Mouse (Mus musculus) liver, embryonic 12.5 days (tissue): ENCODE data around the gene Gigyf1. TPM values are rescaled to one million over a fixed set of nuclear protein-coding genes. Genes with fewer than 3 reads are reported as not detected.

Experiments used
- ATAC-seq: fragments of 200-750 bp; cut with Nextera tagmentation; 2 replicates; pipeline ENCODE4 v1.8.0; 2017; ENCODE audit warnings: moderate number of reproducible peaks, mild to moderate bottlenecking, moderate library complexity
- H3K27ac ChIP-seq: fragments of 300-500 bp; sonication (generic); 2 replicates; pipeline ENCODE4 v1.5.1; 2016; ENCODE audit warnings: mild to moderate bottlenecking
- H3K27me3 ChIP-seq: fragments of 300-500 bp; sonication (generic); replicated peaks from 2 replicates; pipeline ENCODE4 v1.6.1; 2016; ENCODE audit warnings: mild to moderate bottlenecking, moderate library complexity
- H3K36me3 ChIP-seq: fragments of 300-500 bp; sonication (generic); 2 replicates; pipeline ENCODE4 v1.6.1; 2016; ENCODE audit warnings: mild to moderate bottlenecking, moderate library complexity
- H3K4me1 ChIP-seq: fragments of 300-500 bp; sonication (generic); 2 replicates; pipeline ENCODE4 v1.6.1; 2016
- H3K4me2 ChIP-seq: fragments of 300-500 bp; sonication (generic); 2 replicates; pipeline ENCODE4 v1.6.1; 2016; ENCODE audit warnings: mild to moderate bottlenecking, moderate library complexity
- H3K4me3 ChIP-seq: fragments of 300-500 bp; sonication (generic); 2 replicates; pipeline ENCODE4 v1.5.1; 2016; ENCODE audit warnings: mild to moderate bottlenecking, moderate library complexity
- H3K9ac ChIP-seq: fragments of 300-500 bp; sonication (generic); 2 replicates; pipeline ENCODE4 v1.6.1; 2016; ENCODE audit warnings: mild to moderate bottlenecking, moderate library complexity
- H3K9me3 ChIP-seq: fragments of 300-500 bp; sonication (generic); replicated peaks from 2 replicates; pipeline ENCODE4 v1.6.1; 2016; ENCODE audit warnings: mild to moderate bottlenecking, moderate library complexity
- WGBS: fragments of 180-500 bp; shearing (Covaris S2); methylation state at CpG from one replicate; pipeline ENCODE4 v1.1.7; 2016; ENCODE audit not compliant: insufficient replicate concordance; 5-methylcytosine and 5-hydroxymethylcytosine counted together
- polyA plus RNA-seq: library from polyadenylated mRNA; unstranded; fragments of >200 nt; fragmentation: Nextera tagmentation; extraction: Ambion mirVana; gene quantifications from 2 replicates; pipeline ENCODE4 v1.2.1, GENCODE M21; 2016

Gene Gigyf1
- polyA plus RNA-seq, 1 experiment from 2014 or later = 6.0 TPM

DNA sequence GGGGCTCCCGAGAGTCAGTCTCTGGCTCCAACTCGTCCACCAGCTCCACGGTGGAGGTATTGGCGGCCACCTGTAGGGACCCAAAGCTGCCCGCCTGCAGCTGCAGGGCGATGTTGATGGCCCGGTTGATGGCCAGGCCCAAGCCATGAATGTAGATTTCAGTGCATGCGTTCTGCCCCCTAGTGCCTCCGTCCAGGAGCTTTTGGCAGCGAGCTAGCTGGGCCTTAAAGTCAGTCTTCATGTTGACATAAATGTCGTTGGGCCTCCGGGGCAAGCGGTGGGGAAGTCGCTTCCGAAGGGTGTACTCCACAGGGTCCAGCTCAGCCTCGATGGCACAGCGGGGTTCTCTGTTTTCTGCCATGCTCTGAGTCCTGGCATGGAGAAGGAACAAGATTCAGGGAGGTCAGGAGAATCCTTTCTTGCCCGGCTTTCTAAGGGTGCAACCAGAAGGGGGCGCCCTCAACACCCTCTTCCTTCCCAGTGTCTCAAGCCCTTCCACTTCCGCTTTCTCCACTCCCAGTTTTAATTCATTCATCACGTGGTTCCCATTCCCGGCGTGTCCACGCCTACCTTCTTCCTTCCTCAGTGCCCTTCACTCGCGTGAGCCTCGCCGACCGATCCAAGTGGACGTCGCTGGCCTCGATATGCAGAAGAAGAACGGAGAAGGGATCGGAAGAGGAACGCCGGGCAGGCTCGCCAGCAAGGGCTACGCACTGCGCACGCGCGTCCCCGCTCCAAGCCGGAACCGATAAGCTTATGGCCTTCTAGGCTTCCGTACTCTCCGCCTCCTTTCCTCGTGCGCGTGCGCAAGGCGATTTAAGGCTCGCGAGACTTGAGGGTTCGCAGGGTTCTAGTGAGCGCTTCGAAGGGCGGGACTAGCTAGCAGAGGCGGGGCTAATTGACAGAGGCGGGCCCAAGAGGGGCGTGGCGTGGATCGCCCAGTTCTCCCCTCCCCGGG lies 16.4 kb upstream of the Gigyf1 start, which contains the start of gene Pop7:
Pop7 (minus strand) TSS at position 810 of the 958 bp plus-strand sequence.
- Histone ChIP-seq H3K4me2 (peak within 1 kb of the TSS; percentile 90), H3K36me3 (peaks cover 15% of the 10 kb centered on the region), H3K4me1 (peaks cover 30% of the 10 kb centered on the region), H3K27me3 (no peaks in the 10 kb centered on the region), H3K9me3 (no peaks in the 10 kb centered on the region), H3K9ac (peak within 1 kb of the TSS; percentile 89), H3K4me3 (peak within 1 kb of the TSS; percentile 76), H3K27ac (peak within 1 kb of the TSS; percentile 93)
- 2% methylated on average over 64 of the region's 64 CpGs for WGBS
- ATAC-seq = peak; percentile 93

DNA sequence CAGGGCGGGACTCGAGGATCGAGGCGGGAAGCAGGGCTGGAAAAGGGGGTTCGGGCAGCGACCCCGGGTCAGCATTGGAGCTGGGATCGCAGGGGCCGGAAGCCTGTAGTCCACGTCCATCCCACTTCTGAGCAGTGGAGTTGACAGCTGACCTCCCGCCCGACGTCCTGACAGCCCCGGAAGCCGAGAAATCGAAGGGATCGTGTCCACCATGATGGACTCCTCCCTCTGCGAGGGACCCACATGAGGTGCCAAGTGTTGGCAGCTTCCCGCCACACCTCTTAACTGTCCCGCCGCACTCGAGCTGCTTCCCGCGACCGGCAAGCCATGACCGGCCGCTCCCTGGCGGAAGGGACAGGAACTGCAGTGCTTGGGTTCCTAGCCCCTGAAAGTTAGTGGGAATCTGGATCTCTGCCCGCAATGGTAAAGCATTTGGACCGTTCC lies 15.7 kb upstream of the Gigyf1 start:
- Histone ChIP-seq H3K9ac (peak overlapping the region; percentile 89), H3K4me3 (peak overlapping the region; percentile 76), H3K9me3 (no peaks in the 10 kb centered on the region), H3K27me3 (no peaks in the 10 kb centered on the region), H3K4me2 (peak overlapping the region; percentile 90), H3K27ac (peak overlapping the region; percentile 93), H3K36me3 (peaks cover 15% of the 10 kb centered on the region), H3K4me1 (peaks cover 30% of the 10 kb centered on the region)
- under 1% methylated on average over 28 of the region's 30 CpGs for WGBS
- peak; percentile 85 for ATAC-seq

DNA sequence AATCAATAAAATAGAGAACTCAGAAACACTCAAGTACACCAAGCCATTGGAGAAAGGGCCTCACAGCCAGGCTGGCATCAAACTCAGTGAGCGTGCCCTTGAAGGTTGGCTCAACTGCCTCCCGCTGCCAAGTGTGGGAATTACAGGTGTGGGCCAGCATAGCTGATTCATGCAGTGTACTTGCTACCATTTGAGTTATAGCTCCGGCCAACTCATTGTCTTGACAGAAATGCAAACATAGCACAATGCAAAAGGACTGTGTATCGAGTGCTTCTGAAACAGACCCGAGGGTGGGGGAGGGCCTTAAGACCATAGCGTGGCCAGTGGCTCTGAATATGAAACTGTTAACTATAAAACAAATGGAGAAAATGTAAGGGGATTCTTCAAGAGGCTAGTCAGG lies 14.3 kb upstream of the Gigyf1 start:
- H3K27ac ChIP-seq = peak overlapping the region; percentile 93; the same call in 1 of the 2 replicates
- peak overlapping the region; percentile 90 for H3K4me2 ChIP-seq
- H3K36me3 ChIP-seq = peaks cover 15% of the 10 kb centered on the region
- peaks cover 30% of the 10 kb centered on the region for H3K4me1 ChIP-seq
- no peaks in the 10 kb centered on the region for H3K9me3 ChIP-seq
- no peak overlapping the region for H3K4me3 ChIP-seq
- 80% methylated on average over 6 of the region's 6 CpGs for WGBS
- no peak for ATAC-seq
- no peak overlapping the region for H3K9ac ChIP-seq
- no peaks in the 10 kb centered on the region for H3K27me3 ChIP-seq

DNA sequence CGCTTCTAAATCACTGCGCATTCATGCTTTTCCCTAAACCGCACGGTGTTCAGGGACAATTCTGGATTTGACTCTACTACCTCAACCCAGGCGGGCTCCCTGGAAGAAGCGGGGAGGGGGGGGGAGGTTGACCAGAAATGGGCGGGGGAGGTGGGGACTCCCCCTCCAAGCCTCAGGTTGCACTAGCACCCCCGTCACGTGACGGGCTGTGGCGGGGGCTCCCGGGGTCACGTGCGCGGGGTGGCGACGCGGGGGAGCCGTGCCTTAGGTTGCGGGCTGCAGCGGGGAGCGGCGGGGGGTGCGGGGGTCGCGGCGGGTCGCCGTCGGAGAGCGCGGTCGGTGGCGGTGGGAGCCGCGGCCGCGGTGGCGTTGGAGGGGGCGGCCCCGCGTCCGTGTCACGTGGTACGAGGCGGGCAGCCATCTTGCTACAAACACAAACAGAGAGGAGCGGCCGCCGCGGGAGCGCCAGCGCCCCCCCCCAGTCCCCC lies 8.3 kb upstream of the Gigyf1 start:
- Histone ChIP-seq H3K9me3 (no peaks in the 10 kb centered on the region), H3K4me2 (peak overlapping the region; percentile 95), H3K27ac (peak overlapping the region; percentile 83), H3K27me3 (no peaks in the 10 kb centered on the region), H3K9ac (peak overlapping the region; percentile 98), H3K36me3 (0 out of 2 replicates have a peak, but pooled peaks cover 7% of the 10 kb centered on the region), H3K4me1 (peaks cover 46% of the 10 kb centered on the region), H3K4me3 (peak overlapping the region; percentile 93)
- 2% methylated on average over 44 of the region's 52 CpGs for WGBS
- peak; percentile 74 for ATAC-seq

DNA sequence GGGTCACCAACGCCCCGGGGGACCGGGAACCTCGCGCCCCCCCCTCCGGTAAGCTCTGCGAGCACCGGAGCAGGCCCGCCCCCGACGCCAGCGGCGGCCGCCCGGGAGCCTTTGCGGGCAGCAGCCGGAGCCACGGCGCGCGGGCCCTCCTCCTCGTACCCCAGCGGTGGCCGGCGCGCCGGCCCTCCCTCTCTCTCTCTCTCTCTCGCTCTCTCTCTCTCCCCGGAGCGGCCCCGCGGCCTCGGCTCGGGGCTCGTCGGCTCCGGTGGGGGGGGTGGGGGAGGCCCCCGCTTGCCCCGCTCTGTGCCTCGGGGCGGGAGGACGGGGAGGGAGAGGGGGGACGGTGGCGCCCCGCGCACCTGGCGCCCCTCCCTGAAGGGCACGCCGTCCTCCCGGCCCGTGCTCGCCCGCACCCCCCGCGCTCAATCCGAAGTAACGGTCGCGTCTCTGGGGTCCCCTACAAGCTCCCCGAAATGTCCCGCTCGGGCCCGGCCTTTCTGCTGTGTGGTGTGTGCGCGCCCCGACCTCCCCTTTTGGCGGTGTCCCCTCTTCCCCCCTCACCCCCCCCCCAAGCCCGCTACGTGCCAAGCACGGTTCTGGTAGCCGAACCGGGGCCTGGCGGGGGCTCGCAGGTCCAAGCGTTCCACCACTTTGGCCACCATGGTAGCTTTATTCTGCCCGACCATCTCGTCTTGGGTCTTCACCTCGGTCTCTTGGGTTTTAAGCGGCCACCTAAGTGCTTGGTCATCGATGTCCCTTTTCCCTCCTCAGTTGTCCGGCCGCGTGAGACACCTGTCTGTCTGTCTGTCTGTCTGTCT lies 7.6 kb upstream of the Gigyf1 start:
- H3K4me1 ChIP-seq = peaks cover 46% of the 10 kb centered on the region
- H3K27ac ChIP-seq = peak overlapping the region; percentile 83
- 2% methylated on average over 58 of the region's 83 CpGs for WGBS
- no peaks in the 10 kb centered on the region for H3K27me3 ChIP-seq
- 0 out of 2 replicates have a peak, but pooled peaks cover 7% of the 10 kb centered on the region for H3K36me3 ChIP-seq
- no peaks in the 10 kb centered on the region for H3K9me3 ChIP-seq
- peak overlapping the region; percentile 93 for H3K4me3 ChIP-seq
- H3K4me2 ChIP-seq = peak overlapping the region; percentile 95
- peak; percentile 71 for ATAC-seq
- H3K9ac ChIP-seq = peak overlapping the region; percentile 98

DNA sequence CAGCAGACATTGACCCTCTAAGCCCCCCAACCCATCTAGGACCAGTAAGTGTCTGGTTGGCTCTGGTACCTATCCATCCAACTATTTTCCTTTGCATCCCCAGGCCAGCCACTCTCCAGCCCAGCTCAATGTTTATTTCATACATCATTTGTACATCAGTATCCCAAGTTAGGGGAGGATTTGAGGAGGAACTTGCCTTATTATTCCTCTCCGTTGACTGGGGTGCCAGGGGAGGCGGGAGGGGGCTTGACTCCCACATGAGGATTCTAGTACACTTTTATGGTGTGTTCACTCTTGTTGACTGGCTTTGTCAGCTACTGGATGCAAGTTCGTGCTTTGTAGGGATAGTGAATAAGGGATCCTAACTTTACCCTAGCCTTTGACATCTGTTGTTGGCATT lies 6.6 kb upstream of the Gigyf1 start:
- Histone ChIP-seq H3K36me3 (0 out of 2 replicates have a peak, but pooled peaks cover 7% of the 10 kb centered on the region), H3K4me3 (peak overlapping the region; percentile 93), H3K9me3 (no peaks in the 10 kb centered on the region), H3K9ac (peak overlapping the region; percentile 98), H3K27ac (no peak overlapping the region), H3K27me3 (no peaks in the 10 kb centered on the region), H3K4me2 (peak overlapping the region; percentile 95), H3K4me1 (peaks cover 53% of the 10 kb centered on the region)
- no peak for ATAC-seq
- WGBS = 72% methylated on average over 3 of the region's 3 CpGs

DNA sequence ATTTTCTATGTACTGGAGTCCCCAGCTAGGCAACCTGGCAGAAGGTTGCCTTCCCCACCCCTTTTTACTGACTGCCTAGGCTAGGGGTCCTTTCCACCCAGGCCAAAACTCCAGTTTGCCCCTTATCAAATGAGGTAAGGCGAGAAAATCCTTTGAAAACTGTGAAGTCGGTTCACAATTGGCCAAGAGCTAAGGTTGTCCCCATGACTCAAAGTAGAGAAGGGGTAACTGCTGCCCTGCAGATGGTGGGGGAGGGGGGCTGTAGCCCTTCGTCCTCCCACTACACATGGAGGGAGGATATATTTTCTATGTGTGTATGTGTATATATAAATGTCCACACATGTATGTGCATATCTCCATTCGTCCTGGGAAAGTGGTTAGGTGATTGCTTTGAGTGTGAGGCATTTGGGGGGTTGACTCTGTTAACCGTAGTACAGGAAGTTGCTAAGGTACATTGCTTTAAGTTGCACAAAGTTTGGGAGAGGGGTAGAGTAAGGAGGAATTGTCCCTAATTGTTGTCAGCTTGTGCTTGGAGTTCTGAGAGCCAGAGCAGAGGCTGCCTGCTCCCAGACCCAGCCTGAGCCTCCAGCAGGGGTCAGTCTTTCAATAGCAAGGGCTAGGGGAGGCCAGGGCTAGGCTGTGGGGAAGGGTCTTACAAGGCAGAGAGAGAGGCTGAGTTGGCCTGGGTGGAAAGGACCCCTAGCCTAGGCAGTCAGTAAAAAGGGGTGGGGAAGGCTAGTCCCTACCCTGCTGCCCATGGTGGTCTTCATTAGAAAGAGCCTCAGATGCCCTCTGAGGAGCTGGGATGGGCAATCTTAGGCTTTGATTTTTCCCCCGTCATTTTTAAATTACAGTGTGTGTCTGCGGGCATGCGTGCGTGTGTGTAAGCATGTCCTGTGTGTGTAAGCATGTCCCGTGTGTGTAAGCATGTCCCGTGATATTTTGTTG lies 5.2 kb upstream of the Gigyf1 start:
- H3K4me1 ChIP-seq = peaks cover 57% of the 10 kb centered on the region
- H3K4me3 ChIP-seq = no peak overlapping the region
- 76% methylated on average over 11 of the region's 11 CpGs for WGBS
- no peak overlapping the region for H3K4me2 ChIP-seq
- no peak overlapping the region for H3K27ac ChIP-seq
- no peak for ATAC-seq
- no peaks in the 10 kb centered on the region for H3K27me3 ChIP-seq
- no peak overlapping the region for H3K9ac ChIP-seq
- H3K9me3 ChIP-seq = no peaks in the 10 kb centered on the region
- peaks cover 19% of the 10 kb centered on the region for H3K36me3 ChIP-seq

DNA sequence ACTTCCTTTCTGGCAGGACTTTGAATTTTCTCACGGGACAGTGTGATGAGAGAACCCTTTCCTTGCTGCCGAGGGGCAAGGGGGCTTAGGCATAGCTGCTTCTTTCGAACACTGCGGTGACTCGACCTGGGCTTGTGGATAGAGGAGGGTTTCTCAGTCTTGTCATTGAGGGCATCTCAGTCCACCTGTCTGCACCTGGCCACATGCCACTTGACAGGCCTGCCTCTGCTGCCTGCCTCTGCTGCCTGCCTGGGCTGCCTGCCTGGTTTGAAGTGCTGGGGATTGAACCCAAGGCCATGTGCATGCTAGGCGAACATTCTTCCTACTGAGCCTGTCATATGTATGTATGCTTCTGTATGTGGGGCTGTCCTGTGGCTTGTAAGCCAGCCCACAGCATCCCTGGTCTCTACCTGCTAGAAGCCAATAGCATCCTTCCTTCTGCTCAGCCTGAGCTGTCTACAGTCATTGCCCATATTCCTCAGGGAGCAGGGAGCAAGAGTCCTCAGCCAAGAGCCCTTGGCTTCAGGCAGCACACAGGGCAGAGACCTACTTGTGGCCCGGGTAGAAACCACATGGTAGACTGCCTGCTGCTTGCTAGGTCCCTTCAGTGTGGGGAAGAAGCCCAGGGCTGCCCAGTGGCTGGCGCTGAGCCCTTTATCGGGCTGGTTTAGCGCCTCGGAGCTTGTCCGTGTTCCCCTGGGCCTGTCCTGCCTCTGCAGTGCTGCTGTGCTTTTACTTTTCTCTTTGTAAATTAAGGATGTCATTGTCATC lies 4.2 kb upstream of the Gigyf1 start:
- H3K27me3 ChIP-seq = no peaks in the 10 kb centered on the region
- H3K4me2 ChIP-seq = no peak overlapping the region
- ATAC-seq = no peak
- no peak overlapping the region for H3K27ac ChIP-seq
- H3K4me3 ChIP-seq = no peak overlapping the region
- peaks cover 29% of the 10 kb centered on the region for H3K36me3 ChIP-seq
- WGBS = 85% methylated on average over 12 of the region's 12 CpGs
- no peak overlapping the region; the same call in 1 of the 2 replicates for H3K9ac ChIP-seq
- H3K4me1 ChIP-seq = peaks cover 57% of the 10 kb centered on the region
- H3K9me3 ChIP-seq = no peaks in the 10 kb centered on the region

DNA sequence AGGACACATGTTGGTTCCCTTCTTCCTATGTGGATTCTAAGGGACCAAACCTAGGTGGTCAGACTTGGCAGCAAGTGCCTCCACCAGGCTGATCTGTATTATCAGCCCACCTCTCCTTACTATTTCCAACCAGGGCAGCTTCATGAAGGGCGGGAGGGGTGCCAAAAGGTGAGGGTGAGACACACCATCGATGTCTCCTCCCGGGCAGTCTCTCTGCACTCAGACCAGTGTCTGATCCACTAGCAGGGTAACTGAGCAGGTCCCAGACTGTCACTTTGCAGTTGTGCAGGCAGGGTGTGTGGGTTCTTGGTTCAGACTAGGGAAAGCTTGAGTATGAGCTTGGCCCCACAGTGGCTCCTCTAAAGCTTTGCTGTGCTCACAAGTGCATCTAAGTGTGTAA lies 3.5 kb upstream of the Gigyf1 start:
- no peak overlapping the region for H3K4me3 ChIP-seq
- peaks cover 50% of the 10 kb centered on the region for H3K4me1 ChIP-seq
- no peak for ATAC-seq
- H3K27ac ChIP-seq = no peak overlapping the region
- no peak overlapping the region for H3K9ac ChIP-seq
- WGBS = 70% methylated on average over 3 of the region's 3 CpGs
- H3K36me3 ChIP-seq = peaks cover 36% of the 10 kb centered on the region
- no peak overlapping the region for H3K4me2 ChIP-seq
- no peaks in the 10 kb centered on the region for H3K27me3 ChIP-seq
- H3K9me3 ChIP-seq = no peaks in the 10 kb centered on the region

DNA sequence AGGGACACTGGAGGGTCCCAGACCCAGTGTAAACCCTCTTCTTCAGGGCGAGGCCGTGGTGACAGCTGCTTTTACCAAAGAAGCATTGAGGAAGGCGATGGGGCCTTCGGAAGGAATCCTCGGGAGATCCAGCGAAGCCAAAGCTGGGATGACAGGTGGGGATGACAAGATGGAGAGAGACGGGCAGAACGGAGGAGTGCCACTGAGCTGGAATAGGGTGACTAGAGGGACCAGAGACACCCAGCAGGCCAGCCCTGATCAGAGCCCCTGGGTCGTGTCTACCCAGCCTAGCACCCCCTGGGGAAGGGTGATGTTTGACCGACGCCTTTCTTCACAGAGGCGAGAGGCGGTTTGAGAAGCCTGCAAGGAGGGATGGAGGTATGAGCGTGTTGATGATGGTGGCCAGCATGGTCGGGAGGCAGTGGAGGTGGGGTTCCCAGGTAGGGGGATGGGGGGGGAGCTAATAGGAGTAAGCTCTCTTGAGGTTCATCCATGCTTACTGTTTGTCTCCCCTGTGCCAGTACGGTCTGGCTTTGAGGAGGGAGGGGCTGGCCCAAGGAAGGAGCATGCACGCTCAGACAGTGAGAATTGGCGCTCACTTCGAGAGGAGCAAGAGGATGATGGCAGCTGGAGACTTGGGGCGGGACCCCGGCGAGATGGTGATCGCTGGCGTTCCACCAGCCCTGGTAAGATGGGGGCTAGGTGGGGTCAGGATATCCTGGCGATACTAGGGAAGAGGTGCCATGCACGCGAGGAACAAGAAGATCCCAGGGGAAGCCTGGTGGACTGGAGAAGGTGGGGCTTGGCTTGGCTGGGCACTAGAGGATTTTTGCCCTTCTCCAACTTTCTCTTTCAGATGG lies 1.6 kb downstream of the Gigyf1 start:
- H3K9me3 ChIP-seq = no peaks in the 10 kb centered on the region
- H3K27ac ChIP-seq = no peak overlapping the region
- H3K4me3 ChIP-seq = no peak overlapping the region
- H3K4me1 ChIP-seq = peaks cover 17% of the 10 kb centered on the region; the same call in 1 of the 2 replicates
- peaks cover 80% of the 10 kb centered on the region for H3K36me3 ChIP-seq
- H3K4me2 ChIP-seq = no peak overlapping the region
- H3K9ac ChIP-seq = no peak overlapping the region
- WGBS = 88% methylated on average over 27 of the region's 27 CpGs
- H3K27me3 ChIP-seq = no peaks in the 10 kb centered on the region
- ATAC-seq = no peak
